Mouse (Mus musculus) left cerebral cortex, postnatal 10 days (tissue): Measurements from ENCODE around the gene Klhl11. TPM values are rescaled to one million over a fixed set of nuclear protein-coding genes. Genes with fewer than 3 reads are reported as not detected.

Source experiments
- DNase-seq, 2 experiments: peaks; one replicate each; pipeline ENCODE4 v3.0.0; 2021 to 2022; ENCODE audit warnings: low spot score in 2 of 2, mixed read lengths in 1 of 2; ENCODE audit errors: extremely low spot score in 1 of 2
- intact Hi-C: fragments of 180-260 bp; cut with DNase I; formaldehyde crosslinking; loops from one replicate; pipeline ENCODE4 v1.15.1; 2025
- microRNA-seq: library from miRNA; unstranded; fragments of <30 nt; microRNA quantifications from one replicate; pipeline ENCODE4 v1.2.0, GENCODE M21; 2022
- total RNA-seq, 2 experiments: library from RNA; stranded (reverse); gene quantifications; 2 replicates each; pipeline ENCODE4 v1.2.3; 2021

Gene Klhl11
- total RNA-seq, 2 experiments from 2014 or later, result 64.3 to 67.2 TPM

GRCm38 (mm10) chr11:100425851-100426250 lies 46.7 kb downstream of the Klhl11 start:
- peak; percentile 40 to 79 for DNase-seq
- intact Hi-C loops, result loop anchor here (2.0 kb wide), 1 partner anchor 37 kb away; no protein-coding TSS in a partner anchor

GRCm38 (mm10) chr11:100423836-100424235 lies 48.7 kb downstream of the Klhl11 start:
- DNase-seq, result no peak
- intact Hi-C loops, result loop anchor here (2.0 kb wide), 1 partner anchor 39 kb away; no protein-coding TSS in a partner anchor

- intact Hi-C loops, result no loop called here
- no peak for DNase-seq
Observed at GRCm38 (mm10) chr11:100421537-100421936, 51.0 kb downstream of the Klhl11 start.

- peak in 1 of 2 experiments; percentile 80 for DNase-seq
- intact Hi-C loops, result no loop called here
Observed at GRCm38 (mm10) chr11:100414914-100415822, 57.4 kb downstream of the Klhl11 start, which contains the start of gene Fkbp10. Gene Fkbp10, plus strand, starts transcription at chr11:100415697.

- peak in 1 of 2 experiments; percentile 90 for DNase-seq
- intact Hi-C loops, result no loop called here
Observed at GRCm38 (mm10) chr11:100414021-100414913, 58.3 kb downstream of the Klhl11 start, which contains the start of gene P3h4. Gene P3h4, minus strand, starts transcription at chr11:100414836.

- no peak for DNase-seq
- intact Hi-C loops, result no loop called here
Observed at GRCm38 (mm10) chr11:100413541-100413940, 59.0 kb downstream of the Klhl11 start.

Small RNAs within 50 kb of the gene (microRNA-seq; reads per million reads assigned to microRNA genes)
- gene Gm27374 (not detected), gene Mir7116 (not detected)

Other genes starting within 250 kb of the Klhl11 start
- gene Krt16, start 223.8 kb downstream of the Klhl11 start, total RNA-seq, result not detected
- gene Krt17, start 211.7 kb downstream of the Klhl11 start, total RNA-seq, result not detected
- not detected for gene Krt42, start 202.9 kb downstream of the Klhl11 start, total RNA-seq
- 100 to 1,000 TPM; 770 to 774 TPM for gene Eif1, start 152.9 kb downstream of the Klhl11 start, total RNA-seq
- gene Gast, start 138.3 kb downstream of the Klhl11 start, total RNA-seq, result not detected
- 100 to 1,000 TPM; 109 to 139 TPM for gene Hap1, start 116.6 kb downstream of the Klhl11 start, total RNA-seq
- 10 to 100 TPM; 46.3 to 49.9 TPM for gene Jup, start 75.0 kb downstream of the Klhl11 start, total RNA-seq
- 1 to 10 TPM; 6.7 to 7.1 TPM for gene P3h4, start 57.9 kb downstream of the Klhl11 start, total RNA-seq
- gene Fkbp10, start 57.0 kb downstream of the Klhl11 start, total RNA-seq, result 10 to 100 TPM; 12.2 to 13.1 TPM
- gene Nt5c3b, start 30.9 kb downstream of the Klhl11 start, total RNA-seq, result 10 to 100 TPM; 71.4 to 77.1 TPM
- gene Klhl10, start 30.8 kb downstream of the Klhl11 start, total RNA-seq, result 1 to 10 TPM; 1.6 to 1.9 TPM
- 100 to 1,000 TPM; 138 to 151 TPM for gene Acly, start 55.3 kb upstream of the Klhl11 start, total RNA-seq
- under 1 TPM; 0.53 to 0.77 TPM for gene Ttc25, start 72.9 kb upstream of the Klhl11 start, total RNA-seq
- 100 to 1,000 TPM in 1 of 2 experiments, 10 to 100 TPM in 1; 73.3 to 104 TPM for gene Cnp, start 102.2 kb upstream of the Klhl11 start, total RNA-seq
- 10 to 100 TPM; 28.1 to 29.6 TPM for gene Nkiras2, start 146.5 kb upstream of the Klhl11 start, total RNA-seq
- 100 to 1,000 TPM; 234 to 253 TPM for gene Dnajc7, start 147.4 kb upstream of the Klhl11 start, total RNA-seq
- gene Zfp385c, start 219.7 kb upstream of the Klhl11 start, total RNA-seq, result under 1 TPM; 0.21 to 0.75 TPM
- gene Dhx58, start 231.5 kb upstream of the Klhl11 start, total RNA-seq, result 1 to 10 TPM; 1.8 to 1.9 TPM
- 10 to 100 TPM; 68.3 to 68.6 TPM for gene Kat2a, start 239.7 kb upstream of the Klhl11 start, total RNA-seq
- not detected for gene Hspb9, start 241.1 kb upstream of the Klhl11 start, total RNA-seq